Mouse (Mus musculus): ENCODE data around the gene Ttll13. TPM values are rescaled to one million over a fixed set of nuclear protein-coding genes. Genes with fewer than 3 reads are reported as not detected.

Ttll13 gene
- total and polyA plus RNA-seq, 3 experiments = 0.39 to 0.40 TPM; not detected in 1

GRCm38 (mm10) chr7:80203638-80204096 is 42.5 kb upstream of the Ttll13 start:
- Histone ChIP-seq H3K4me1 (ENCODE audit: control insufficient read depth in 1 of 2, insufficient read depth in 2 of 2, low read length in 2 of 2) (peaks cover 16 to 53% of the 10 kb centered on the region in 2 experiments), H3K79me2 (ENCODE audit: control insufficient read depth, insufficient read depth, low read length, poor library complexity) (peaks cover 75% of the 10 kb centered on the region), H3K27ac (ENCODE audit: control insufficient read depth, low read depth, low read length) (no peak overlapping the region), H3K36me3 (ENCODE audit: control insufficient read depth in 1 of 2, insufficient read depth in 2 of 2, low read length in 2 of 2) (peaks cover 0 to 45% of the 10 kb centered on the region in 2 experiments; a peak in 2 of 4 replicates), H3K9ac (ENCODE audit: control insufficient read depth, low read depth, low read length, poor library complexity, severe bottlenecking) (no peak overlapping the region), H3K4me3 (ENCODE audit: control insufficient read depth in 1 of 2, insufficient read depth in 1 of 2, low read depth in 2 of 2, low read length in 2 of 2) (no peak overlapping the region), H3K27me3 (ENCODE audit: control insufficient read depth in 1 of 2, insufficient read depth in 2 of 2, low read length in 2 of 2) (no peaks in the 10 kb centered on the region), H3K9me3 (replicated peaks; ENCODE audit: insufficient read depth, low read length) (no peaks in the 10 kb centered on the region)
- TF ChIP-seq ZC3H11A (IDR thresholded peaks at IDR 0.05; ENCODE audit: low read depth, low read length) = no peak
- TF ChIP-seq POLR2A (IDR thresholded peaks at IDR 0.05; ENCODE audit: control insufficient read depth in 1 of 2, insufficient read depth in 1 of 2, low read depth in 1 of 2, low read length in 2 of 2, poor library complexity in 1 of 2) = no peak
- TF ChIP-seq HCFC1 (IDR thresholded peaks at IDR 0.05; ENCODE audit: low read depth, low read length) = no peak
- no peak for TF ChIP-seq CHD2 (IDR thresholded peaks at IDR 0.05; ENCODE audit: low read length)
- no peak for TF ChIP-seq ETS1 (IDR thresholded peaks at IDR 0.05; ENCODE audit: low read depth, low read length)
- no peak for DNase-seq (ENCODE audit: low read depth, low spot score)

GRCm38 (mm10) chr7:80204362-80204761 is 41.8 kb upstream of the Ttll13 start:
- no peak overlapping the region for H3K4me3 ChIP-seq (ENCODE audit: control insufficient read depth in 1 of 2, insufficient read depth in 1 of 2, low read depth in 2 of 2, low read length in 2 of 2)
- peaks cover 16 to 56% of the 10 kb centered on the region in 2 experiments for H3K4me1 ChIP-seq (ENCODE audit: control insufficient read depth in 1 of 2, insufficient read depth in 2 of 2, low read length in 2 of 2)
- TF ChIP-seq RAD21 (IDR thresholded peaks at IDR 0.05; ENCODE audit: low read depth, low read length) (no peak), MAX (IDR thresholded peaks at IDR 0.05; ENCODE audit: low read length) (no peak), UBTF (IDR thresholded peaks at IDR 0.05; ENCODE audit: borderline replicate concordance, insufficient read depth, low read depth, low read length) (no peak)
- DNase-seq (ENCODE audit: low read depth, low spot score) = no peak
- no peak overlapping the region for H3K9ac ChIP-seq (ENCODE audit: control insufficient read depth, low read depth, low read length, poor library complexity, severe bottlenecking)
- H3K27me3 ChIP-seq (ENCODE audit: control insufficient read depth in 1 of 2, insufficient read depth in 2 of 2, low read length in 2 of 2) = no peaks in the 10 kb centered on the region
- H3K9me3 ChIP-seq (replicated peaks; ENCODE audit: insufficient read depth, low read length) = no peaks in the 10 kb centered on the region
- peaks cover 69% of the 10 kb centered on the region for H3K79me2 ChIP-seq (ENCODE audit: control insufficient read depth, insufficient read depth, low read length, poor library complexity)
- H3K27ac ChIP-seq (ENCODE audit: control insufficient read depth, low read depth, low read length) = no peak overlapping the region
- peaks cover 0 to 46% of the 10 kb centered on the region in 2 experiments; a peak in 2 of 4 replicates for H3K36me3 ChIP-seq (ENCODE audit: control insufficient read depth in 1 of 2, insufficient read depth in 2 of 2, low read length in 2 of 2)

GRCm38 (mm10) chr7:80204961-80205360 is 41.2 kb upstream of the Ttll13 start:
- no peak for DNase-seq (ENCODE audit: low read depth, low spot score)
- no peak overlapping the region for H3K9ac ChIP-seq (ENCODE audit: control insufficient read depth, low read depth, low read length, poor library complexity, severe bottlenecking)
- peaks cover 67% of the 10 kb centered on the region for H3K79me2 ChIP-seq (ENCODE audit: control insufficient read depth, insufficient read depth, low read length, poor library complexity)
- peaks cover 14 to 56% of the 10 kb centered on the region in 2 experiments for H3K4me1 ChIP-seq (ENCODE audit: control insufficient read depth in 1 of 2, insufficient read depth in 2 of 2, low read length in 2 of 2)
- no peaks in the 10 kb centered on the region for H3K27me3 ChIP-seq (ENCODE audit: control insufficient read depth in 1 of 2, insufficient read depth in 2 of 2, low read length in 2 of 2)
- TF ChIP-seq TBP (IDR thresholded peaks at IDR 0.05; ENCODE audit: low read depth, low read length) = no peak
- no peak for TF ChIP-seq MAFK (IDR thresholded peaks at IDR 0.05; ENCODE audit: borderline replicate concordance, low read depth, low read length)
- no peak for TF ChIP-seq MEF2A (IDR thresholded peaks at IDR 0.05; ENCODE audit: extremely low read depth, insufficient replicate concordance, low read depth, low read length, poor library complexity, severe bottlenecking)
- TF ChIP-seq MAZ (IDR thresholded peaks at IDR 0.05; ENCODE audit: low read depth, low read length) = no peak
- TF ChIP-seq NRF1 (IDR thresholded peaks at IDR 0.05; ENCODE audit: insufficient read depth, low read depth, low read length, poor library complexity, severe bottlenecking) = no peak
- peak; percentile 31; the same call in 1 of the 2 replicates for TF ChIP-seq TCF12 (IDR thresholded peaks at IDR 0.05; ENCODE audit: low read depth, low read length)
- TF ChIP-seq ZC3H11A (IDR thresholded peaks at IDR 0.05; ENCODE audit: low read depth, low read length) = no peak
- TF ChIP-seq GABPA (IDR thresholded peaks at IDR 0.05; ENCODE audit: low read depth, low read length) = no peak
- TF ChIP-seq SMC3 (IDR thresholded peaks at IDR 0.05; ENCODE audit: low read depth, low read length) = no peak
- TF ChIP-seq MYC (IDR thresholded peaks at IDR 0.05; ENCODE audit: low read depth, low read length) = no peak
- TF ChIP-seq ETS1 (IDR thresholded peaks at IDR 0.05; ENCODE audit: low read depth, low read length) = peak; percentile 77
- TF ChIP-seq CHD2 (IDR thresholded peaks at IDR 0.05; ENCODE audit: low read length) = no peak
- TF ChIP-seq EP300 (IDR thresholded peaks at IDR 0.05; ENCODE audit: low read depth in 1 of 2, low read length in 2 of 2) = no peak
- TF ChIP-seq MXI1 (IDR thresholded peaks at IDR 0.05; ENCODE audit: low read depth, low read length) = peak; percentile 30; the same call in 1 of the 2 replicates
- no peak for TF ChIP-seq USF1 (IDR thresholded peaks at IDR 0.05; ENCODE audit: low read depth, low read length)
- no peak for TF ChIP-seq POLR2AphosphoS2 (IDR thresholded peaks at IDR 0.05; ENCODE audit: low read length)
- TF ChIP-seq BHLHE40 (IDR thresholded peaks at IDR 0.05; ENCODE audit: borderline replicate concordance, low read depth, low read length) = peak; percentile 75
- peak; percentile 63 for TF ChIP-seq SIN3A (IDR thresholded peaks at IDR 0.05; ENCODE audit: low read length)
- no peak overlapping the region for H3K27ac ChIP-seq (ENCODE audit: control insufficient read depth, low read depth, low read length)
- no peaks in the 10 kb centered on the region for H3K9me3 ChIP-seq (replicated peaks; ENCODE audit: insufficient read depth, low read length)
- peaks cover 0 to 44% of the 10 kb centered on the region in 2 experiments; a peak in 2 of 4 replicates for H3K36me3 ChIP-seq (ENCODE audit: control insufficient read depth in 1 of 2, insufficient read depth in 2 of 2, low read length in 2 of 2)
- no peak overlapping the region for H3K4me3 ChIP-seq (ENCODE audit: control insufficient read depth in 1 of 2, insufficient read depth in 1 of 2, low read depth in 2 of 2, low read length in 2 of 2)

Measured in MEL (cell line).